Mouse (Mus musculus) adrenal gland, postnatal 4 days (tissue): ENCODE measurements around the gene Gpr137c. TPM values are rescaled to one million over a fixed set of nuclear protein-coding genes. Genes with fewer than 3 reads are reported as not detected.

Source experiments
- DNase-seq, 2 experiments: peaks; one replicate each; pipeline ENCODE4 v3.0.0; 2021 to 2022; ENCODE audit warnings: low spot score in 2 of 2, mixed read lengths in 2 of 2
- total RNA-seq, 2 experiments: library from RNA; stranded (reverse); gene quantifications; 2 replicates each; pipeline ENCODE4 v1.2.3; 2021

Gene Gpr137c
- total RNA-seq, 2 experiments from 2014 or later: 2.9 to 3.2 TPM

GRCm38 (mm10) chr14:45282066-45282465, 62.5 kb downstream of the Gpr137c start:
- no peak for DNase-seq

GRCm38 (mm10) chr14:45291608-45292007, 72.1 kb downstream of the Gpr137c start:
- no peak for DNase-seq

GRCm38 (mm10) chr14:45303939-45304338, 84.4 kb downstream of the Gpr137c start:
- no peak for DNase-seq

- no peak for DNase-seq
Measured at GRCm38 (mm10) chr14:45304389-45304788, 84.9 kb downstream of the Gpr137c start.

- DNase-seq: no peak
Measured at GRCm38 (mm10) chr14:45305852-45306251, 86.3 kb downstream of the Gpr137c start.

GRCm38 (mm10) chr14:45307630-45308328, 88.3 kb downstream of the Gpr137c start:
- DNase-seq: no peak

- no peak for DNase-seq
Measured at GRCm38 (mm10) chr14:45309646-45310045, 90.1 kb downstream of the Gpr137c start.

- no peak for DNase-seq
Measured at GRCm38 (mm10) chr14:45310101-45310500, 90.6 kb downstream of the Gpr137c start.

GRCm38 (mm10) chr14:45316927-45317326, 97.4 kb downstream of the Gpr137c start:
- no peak for DNase-seq

- DNase-seq: no peak
Measured at GRCm38 (mm10) chr14:45317921-45318411, 98.4 kb downstream of the Gpr137c start.

- peak; percentile 67 to 73 for DNase-seq
Measured at GRCm38 (mm10) chr14:45318426-45319236, 99.1 kb downstream of the Gpr137c start, which contains the start of gene Ero1l. TSS of gene Ero1l (minus strand) at chr14:45318771.

GRCm38 (mm10) chr14:45319237-45319610, 99.7 kb downstream of the Gpr137c start:
- no peak for DNase-seq

GRCm38 (mm10) chr14:45320111-45320510, 100.6 kb downstream of the Gpr137c start:
- no peak for DNase-seq

GRCm38 (mm10) chr14:45321067-45321466, 101.5 kb downstream of the Gpr137c start:
- no peak for DNase-seq

GRCm38 (mm10) chr14:45321622-45322021, 102.1 kb downstream of the Gpr137c start:
- no peak for DNase-seq

- no peak for DNase-seq
Measured at GRCm38 (mm10) chr14:45322450-45322849, 102.9 kb downstream of the Gpr137c start.

GRCm38 (mm10) chr14:45323320-45323719, 103.8 kb downstream of the Gpr137c start:
- DNase-seq: no peak

- DNase-seq: no peak
Measured at GRCm38 (mm10) chr14:45325471-45325870, 106.0 kb downstream of the Gpr137c start.

GRCm38 (mm10) chr14:45328072-45328713, 108.7 kb downstream of the Gpr137c start:
- no peak for DNase-seq

- no peak for DNase-seq
Measured at GRCm38 (mm10) chr14:45329018-45329588, 109.6 kb downstream of the Gpr137c start.

GRCm38 (mm10) chr14:45329589-45330181, 110.2 kb downstream of the Gpr137c start, which contains the start of gene Psmc6:
TSS of gene Psmc6 (plus strand) at chr14:45329788.
- DNase-seq: peak; percentile 76 to 79
